Mouse (Mus musculus): Measurements from ENCODE around the gene Ahsa1. TPM values are rescaled to one million over a fixed set of nuclear protein-coding genes. Genes with fewer than 3 reads are reported as not detected.

The Ahsa1 gene
- polyA plus RNA-seq (2012; rRNA removed): 43.3 and 45.1 TPM in 2 replicates

GRCm38 (mm10) chr12:87266108-87266826, at the start of gene Ahsa1, which contains the start of gene Vipas39:
TSS of gene Ahsa1 (plus strand) at chr12:87266479.
TSS of gene Vipas39 (minus strand) at chr12:87266256.

GRCm38 (mm10) chr12:87238632-87239031, 27.6 kb upstream of the Ahsa1 start, which contains the start of gene Noxred1:
TSS of gene Noxred1 (minus strand) at chr12:87238732.

GRCm38 (mm10) chr12:87299657-87300440, 33.6 kb downstream of the Ahsa1 start, which contains the start of gene Ism2:
TSS of gene Ism2 (minus strand) at chr12:87299705.

Other genes with a start within 250 kb of the Ahsa1 start
- gene Tmem63c, start 245.1 kb upstream of the Ahsa1 start, polyA plus RNA-seq (2012; rRNA removed): 0.53 and 0.80 TPM in 2 replicates
- gene Ngb, start 163.9 kb upstream of the Ahsa1 start, polyA plus RNA-seq (2012; rRNA removed): 5.9 and 7.3 TPM in 2 replicates
- gene Gstz1, start 119.3 kb upstream of the Ahsa1 start, polyA plus RNA-seq (2012; rRNA removed): 25.0 and 32.1 TPM in 2 replicates
- 10.8 and 13.9 TPM in 2 replicates for gene Pomt2, start 118.5 kb upstream of the Ahsa1 start, polyA plus RNA-seq (2012; rRNA removed)
- gene Samd15, start 66.8 kb upstream of the Ahsa1 start, polyA plus RNA-seq (2012; rRNA removed): 0.20 TPM in 1 of 2 replicates, not detected in the other
- 1.8 and 2.0 TPM in 2 replicates for gene Tmed8, start 66.0 kb upstream of the Ahsa1 start, polyA plus RNA-seq (2012; rRNA removed)
- 0.40 and 0.44 TPM in 2 replicates for gene Noxred1, start 27.7 kb upstream of the Ahsa1 start, polyA plus RNA-seq (2012; rRNA removed)
- 23.7 and 24.5 TPM in 2 replicates for gene Vipas39, start 223 bp upstream of the Ahsa1 start, polyA plus RNA-seq (2012; rRNA removed)
- 0.22 and 0.27 TPM in 2 replicates for gene Ism2, start 33.2 kb downstream of the Ahsa1 start, polyA plus RNA-seq (2012; rRNA removed)
- 25.4 and 26.5 TPM in 2 replicates for gene Sptlc2, start 121.9 kb downstream of the Ahsa1 start, polyA plus RNA-seq (2012; rRNA removed)
- 7.6 and 8.3 TPM in 2 replicates for gene Slirp, start 177.4 kb downstream of the Ahsa1 start, polyA plus RNA-seq (2012; rRNA removed)
- 13.7 and 14.7 TPM in 2 replicates for gene Alkbh1, start 177.5 kb downstream of the Ahsa1 start, polyA plus RNA-seq (2012; rRNA removed)
- gene Snw1, start 205.8 kb downstream of the Ahsa1 start, polyA plus RNA-seq (2012; rRNA removed): 4.3 and 5.5 TPM in 2 replicates
- not detected in 2 replicates for gene Gm5788, start 228.2 kb downstream of the Ahsa1 start, polyA plus RNA-seq (2012; rRNA removed)
- not detected in 2 replicates for gene Gm8300, start 247.8 kb downstream of the Ahsa1 start, polyA plus RNA-seq (2012; rRNA removed)

Data from colon, adult 2 months (tissue).